Mouse (Mus musculus) intestine, postnatal 0 days (tissue): Measurements from ENCODE around the gene Vpreb2. TPM values are rescaled to one million over a fixed set of nuclear protein-coding genes. Genes with fewer than 3 reads are reported as not detected.
"Not testable (repeated sequence)": the region's sequence is repeated elsewhere in the genome, so short reads cannot be mapped to it uniquely, and the experiment has no call there.

ENCODE experiments used
- ATAC-seq: fragments of 200-750 bp; cut with Nextera tagmentation; 2 replicates; pipeline ENCODE4 v1.8.0; 2017; ENCODE audit warnings: mild to moderate bottlenecking, moderate TSS enrichment, moderate library complexity
- H3K27ac ChIP-seq: fragments of 300-500 bp; sonication (generic); 2 replicates; pipeline ENCODE4 v1.5.1; 2014; ENCODE audit warnings: mild to moderate bottlenecking, low read depth, low read length, moderate library complexity
- H3K27me3 ChIP-seq: fragments of 300-500 bp; sonication (generic); replicated peaks from 2 replicates; pipeline ENCODE4 v1.6.1; 2014; ENCODE audit warnings: low read length, mixed read lengths; ENCODE audit not compliant: control insufficient read depth, insufficient read depth
- H3K36me3 ChIP-seq: fragments of 300-500 bp; sonication (generic); 2 replicates; pipeline ENCODE4 v1.6.1; 2014; ENCODE audit warnings: mild to moderate bottlenecking, moderate library complexity; ENCODE audit not compliant: control insufficient read depth, insufficient read depth
- H3K4me1 ChIP-seq: fragments of 300-500 bp; sonication (generic); replicated peaks from 2 replicates; pipeline ENCODE4 v1.6.1; 2014; ENCODE audit warnings: antibody characterized with exemption, low read length, mixed read lengths; ENCODE audit not compliant: control insufficient read depth, insufficient read depth
- H3K4me2 ChIP-seq: fragments of 300-500 bp; sonication (generic); replicated peaks from 2 replicates; pipeline ENCODE4 v1.6.1; 2014; ENCODE audit warnings: low read depth, mild to moderate bottlenecking, moderate library complexity
- H3K4me3 ChIP-seq: fragments of 300-500 bp; sonication (generic); 2 replicates; pipeline ENCODE4 v1.5.1; 2014; ENCODE audit warnings: low read depth, low read length
- H3K9ac ChIP-seq: fragments of 300-500 bp; sonication (generic); 2 replicates; pipeline ENCODE4 v1.6.1; 2014; ENCODE audit warnings: mild to moderate bottlenecking, low read depth, low read length
- H3K9me3 ChIP-seq: fragments of 300-500 bp; sonication (generic); 2 replicates; pipeline ENCODE4 v1.6.1; 2016; ENCODE audit warnings: mixed run types; ENCODE audit not compliant: control insufficient read depth
- CTCF ChIP-seq: sonication (generic); IDR thresholded peaks from 2 replicates; pipeline ENCODE4 v1.5.1; 2016; ENCODE audit warnings: low read depth, mild to moderate bottlenecking, control low read depth, antibody characterized with exemption, moderate library complexity
- WGBS: fragments of 180-500 bp; shearing (Covaris S2); extraction: QIAGEN DNeasy Blood & Tissue Kit; methylation state at CpG from one replicate; pipeline ENCODE4 v1.1.7; 2014; 5-methylcytosine and 5-hydroxymethylcytosine counted together
- polyA plus RNA-seq: library from polyadenylated mRNA; unstranded; fragments of >200 nt; fragmentation: Nextera tagmentation; extraction: Ambion mirVana; gene quantifications from 2 replicates; pipeline ENCODE4 v1.2.1, GENCODE M21; 2015

Vpreb2 gene
- polyA plus RNA-seq, 1 experiment from 2014 or later: not detected

DNA sequence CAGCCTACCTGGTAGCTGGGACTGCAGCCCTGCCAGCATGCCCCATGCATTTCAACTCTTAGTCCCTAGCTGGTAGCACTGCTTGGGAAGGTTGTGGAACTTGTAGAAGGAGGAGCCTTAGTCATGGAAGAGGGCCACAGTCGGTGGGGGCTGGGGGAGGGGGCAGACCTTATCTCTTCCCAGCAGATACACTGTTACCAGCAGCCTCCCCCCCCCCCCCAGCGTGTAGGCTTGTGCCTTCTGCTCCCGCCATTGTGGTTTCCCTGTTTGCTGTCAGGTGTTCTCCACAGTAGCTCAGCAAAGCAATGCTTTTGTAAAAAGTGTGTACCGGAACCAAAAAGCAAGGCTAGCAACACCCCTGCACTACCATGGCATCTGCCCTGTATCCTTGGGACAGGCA, 28.6 kb upstream of the Vpreb2 start:
- H3K9me3 ChIP-seq: no peaks in the 10 kb centered on the region
- no peak overlapping the region for H3K4me3 ChIP-seq
- no peaks in the 10 kb centered on the region for H3K36me3 ChIP-seq
- TF ChIP-seq CTCF: no peak
- 97% methylated on average over 4 of the region's 4 CpGs for WGBS
- H3K4me2 ChIP-seq: no peak overlapping the region
- H3K9ac ChIP-seq: no peak overlapping the region
- H3K27me3 ChIP-seq: no peaks in the 10 kb centered on the region
- H3K27ac ChIP-seq: no peak overlapping the region
- ATAC-seq: no peak
- H3K4me1 ChIP-seq: no peaks in the 10 kb centered on the region

DNA sequence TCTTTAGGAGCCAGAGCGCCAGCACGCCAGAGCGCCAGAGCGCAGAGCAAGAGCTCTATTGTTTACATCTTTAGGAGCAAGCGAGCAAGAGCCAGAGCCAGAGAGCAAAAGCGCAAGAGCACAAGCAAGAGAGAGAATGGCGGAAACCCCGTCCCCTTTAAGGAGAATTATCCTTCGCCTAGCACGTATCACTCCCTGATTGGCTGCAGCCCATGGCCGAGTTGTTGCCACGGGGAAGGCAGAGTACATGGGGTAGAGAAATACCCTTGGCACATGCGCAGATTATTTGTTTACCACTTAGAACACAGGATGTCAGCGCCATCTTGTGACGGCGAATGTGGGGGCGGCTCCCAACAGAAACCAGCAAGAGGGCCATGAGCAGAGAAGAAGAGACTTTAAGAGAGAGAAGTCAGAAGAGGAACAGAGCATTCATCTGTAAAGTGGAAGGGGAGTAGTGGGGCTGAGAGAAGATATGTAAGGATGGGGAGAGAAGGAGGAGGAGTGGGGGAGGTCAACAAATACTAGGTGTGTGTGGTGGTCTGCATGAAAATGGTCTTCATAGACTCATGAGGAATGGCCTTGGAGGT, 24.1 kb upstream of the Vpreb2 start:
- WGBS: 94% methylated on average over 16 of the region's 17 CpGs
- not testable (repeated sequence) for ATAC-seq, H3K27ac ChIP-seq, H3K36me3 ChIP-seq, H3K9me3 ChIP-seq, H3K27me3 ChIP-seq, H3K4me2 ChIP-seq, H3K4me3 ChIP-seq, H3K9ac ChIP-seq, H3K4me1 ChIP-seq

DNA sequence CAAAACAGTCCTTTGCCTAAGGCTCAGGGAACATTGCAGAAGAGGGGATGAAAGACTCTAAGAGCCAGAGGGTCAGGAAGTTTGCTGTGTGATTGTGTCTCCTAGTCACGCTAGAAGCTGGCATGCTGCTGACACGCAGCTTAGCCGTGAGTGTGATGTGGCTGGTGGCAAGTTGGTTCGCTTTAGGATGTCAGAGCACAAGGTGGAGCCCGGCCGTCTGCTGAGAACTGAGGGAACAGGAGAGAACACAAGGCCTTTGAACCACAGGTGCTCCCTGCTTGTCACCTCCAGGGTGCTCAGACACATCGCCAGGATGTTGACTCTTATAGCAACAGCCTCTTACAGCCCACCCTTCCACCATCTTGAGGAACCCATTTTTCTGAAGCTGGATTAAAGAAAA, 18.1 kb upstream of the Vpreb2 start:
- Histone ChIP-seq H3K27me3 (no peaks in the 10 kb centered on the region), H3K4me3 (no peak overlapping the region), H3K9ac (no peak overlapping the region), H3K9me3 (no peaks in the 10 kb centered on the region), H3K4me2 (no peak overlapping the region), H3K4me1 (no peaks in the 10 kb centered on the region), H3K36me3 (no peaks in the 10 kb centered on the region), H3K27ac (no peak overlapping the region)
- no peak for TF ChIP-seq CTCF
- ATAC-seq: no peak
- 75% methylated on average over 7 of the region's 7 CpGs for WGBS

DNA sequence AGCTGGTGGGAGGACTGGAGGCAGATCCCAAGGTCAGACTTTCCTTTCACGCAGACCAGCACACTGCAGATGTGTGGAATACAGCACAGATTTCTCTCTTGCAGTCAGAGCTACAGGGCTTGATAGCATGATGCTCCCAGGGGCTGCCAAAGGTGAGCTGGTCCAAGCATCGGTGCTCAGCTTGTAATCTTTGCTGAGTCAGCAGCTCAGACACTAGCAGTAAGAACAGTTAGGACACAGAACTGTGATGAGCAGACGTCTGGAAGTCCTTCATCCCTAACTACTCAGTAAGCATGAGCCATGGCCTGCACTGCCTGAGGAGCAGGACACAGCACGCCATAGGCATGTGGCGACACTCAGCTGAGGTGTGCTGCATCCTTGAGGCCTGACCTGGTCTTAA, 8.4 kb upstream of the Vpreb2 start:
- no peak for ATAC-seq
- Histone ChIP-seq H3K4me1 (no peaks in the 10 kb centered on the region), H3K9ac (no peak overlapping the region), H3K27me3 (no peaks in the 10 kb centered on the region), H3K4me3 (no peak overlapping the region), H3K4me2 (no peak overlapping the region), H3K27ac (no peak overlapping the region), H3K36me3 (no peaks in the 10 kb centered on the region), H3K9me3 (no peaks in the 10 kb centered on the region)
- 72% methylated on average over 5 of the region's 5 CpGs for WGBS
- no peak for TF ChIP-seq CTCF

DNA sequence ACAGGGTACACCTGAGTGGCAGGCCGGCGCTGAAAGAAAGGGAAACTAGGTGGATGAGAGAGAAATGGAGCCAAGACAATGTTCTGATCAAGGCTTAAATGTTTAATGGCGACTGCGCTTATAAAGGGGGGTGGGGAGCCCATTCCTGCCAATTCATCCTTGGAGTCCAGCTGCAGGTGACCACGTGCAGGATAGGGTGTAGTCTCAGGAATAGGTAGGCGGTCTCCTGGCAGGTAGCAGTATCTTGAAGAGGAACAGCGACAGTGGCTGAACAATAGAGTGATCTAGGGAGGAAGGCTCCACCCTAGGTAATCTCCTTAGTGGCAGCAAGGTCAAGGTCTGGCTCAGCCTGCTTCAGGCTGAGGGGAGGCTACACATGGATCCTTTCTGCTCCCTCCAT, 2.4 kb upstream of the Vpreb2 start:
- H3K9ac ChIP-seq, ATAC-seq, H3K27ac ChIP-seq, H3K4me2 ChIP-seq, H3K9me3 ChIP-seq, H3K27me3 ChIP-seq, H3K36me3 ChIP-seq, H3K4me3 ChIP-seq, H3K4me1 ChIP-seq: not testable (repeated sequence)
- WGBS: 58% methylated on average over 7 of the region's 7 CpGs

DNA sequence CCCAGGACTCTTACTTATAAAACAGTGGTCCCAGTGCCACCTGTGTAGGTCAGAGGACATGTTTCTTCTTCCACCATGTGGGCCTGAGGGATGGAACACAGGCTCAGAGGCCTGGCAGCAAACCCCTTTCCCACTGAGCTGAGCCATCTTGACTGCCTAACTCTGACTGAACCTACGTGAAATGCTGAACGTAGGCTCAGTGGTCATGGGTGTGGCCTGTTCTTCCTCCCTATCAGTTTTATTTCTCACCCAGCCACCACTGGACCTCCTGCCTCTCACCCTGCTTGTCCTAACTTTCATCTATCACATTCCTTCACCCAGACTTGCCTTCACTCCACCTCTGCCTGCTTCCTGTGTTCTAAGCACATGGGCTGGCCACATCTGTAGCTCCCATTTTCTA, 3.0 kb downstream of the Vpreb2 start:
- Histone ChIP-seq H3K27ac (no peak overlapping the region), H3K4me3 (no peak overlapping the region), H3K9me3 (no peaks in the 10 kb centered on the region), H3K27me3 (no peaks in the 10 kb centered on the region), H3K4me2 (no peak overlapping the region), H3K4me1 (no peaks in the 10 kb centered on the region), H3K9ac (no peak overlapping the region), H3K36me3 (no peaks in the 10 kb centered on the region)
- ATAC-seq: no peak
- TF ChIP-seq CTCF: no peak
- 69% methylated on average over 2 of the region's 2 CpGs for WGBS

DNA sequence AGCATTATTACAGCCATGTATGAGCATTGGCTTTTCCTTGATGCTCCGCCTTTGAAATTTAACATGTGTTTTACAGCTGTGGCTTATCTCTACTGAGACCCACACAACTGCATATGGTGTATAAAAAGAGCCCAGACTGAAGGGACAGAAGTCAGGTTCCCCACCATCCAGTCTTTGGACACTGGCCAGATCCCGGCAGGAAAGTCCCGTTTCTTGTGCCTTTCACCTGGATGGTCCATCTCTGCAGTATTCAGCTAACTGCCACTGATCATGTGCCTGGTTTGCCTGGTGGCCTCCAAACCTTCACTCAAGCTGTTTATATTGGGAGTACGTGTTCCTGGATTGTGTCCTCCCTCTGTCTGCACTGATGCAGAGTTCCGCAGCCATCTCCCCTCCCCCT, 4.0 kb downstream of the Vpreb2 start:
- 65% methylated on average over 5 of the region's 5 CpGs for WGBS
- no peak for TF ChIP-seq CTCF
- H3K4me2 ChIP-seq: no peak overlapping the region
- H3K4me3 ChIP-seq: no peak overlapping the region
- H3K36me3 ChIP-seq: no peaks in the 10 kb centered on the region
- no peaks in the 10 kb centered on the region for H3K4me1 ChIP-seq
- H3K9me3 ChIP-seq: no peaks in the 10 kb centered on the region
- ATAC-seq: no peak
- no peak overlapping the region for H3K27ac ChIP-seq
- no peaks in the 10 kb centered on the region for H3K27me3 ChIP-seq
- H3K9ac ChIP-seq: no peak overlapping the region
